Mouse (Mus musculus): ENCODE data around the gene Trappc12.

GRCm38 (mm10) chr12:28708154-28708553, 42.1 kb downstream of the Trappc12 start:
- TF ChIP-seq POLR2A (IDR thresholded peaks at IDR 0.05; ENCODE audit: low read depth, low read length) = no peak
- no peak for TF ChIP-seq CTCF (IDR thresholded peaks at IDR 0.05; ENCODE audit: extremely low read depth, insufficient read depth, insufficient read length, insufficient replicate concordance)
